Mouse (Mus musculus) megakaryocyte, embryonic 14.5 days (primary cell): ENCODE measurements around the gene Slc5a10. TPM values are rescaled to one million over a fixed set of nuclear protein-coding genes. Genes with fewer than 3 reads are reported as not detected.

Experiments used
- H3K27me3 ChIP-seq: replicated peaks from 2 replicates; pipeline ENCODE3; 2012; ENCODE audit warnings: inconsistent platforms
- H3K36me3 ChIP-seq: replicated peaks from 2 replicates; pipeline ENCODE3; 2012; ENCODE audit warnings: low read length, inconsistent platforms, mixed read lengths
- H3K4me1 ChIP-seq: 2 replicates; pipeline ENCODE4 v1.6.1; 2012; ENCODE audit warnings: inconsistent platforms
- H3K4me3 ChIP-seq: replicated peaks from 2 replicates; pipeline ENCODE3; 2012; ENCODE audit warnings: moderate library complexity, mild to moderate bottlenecking, inconsistent platforms
- H3K9me3 ChIP-seq: 2 replicates; pipeline ENCODE4 v1.6.1; 2012; ENCODE audit warnings: inconsistent platforms
- FLI1 ChIP-seq: IDR thresholded peaks from 2 replicates; pipeline ENCODE4 v1.6.1; 2012; ENCODE audit warnings: low read length, inconsistent platforms, mixed read lengths
- GATA1 ChIP-seq: IDR thresholded peaks from 3 replicates; pipeline ENCODE4 v1.6.1; 2012; ENCODE audit warnings: mixed read lengths, low read length, inconsistent platforms, borderline replicate concordance
- polyA plus RNA-seq: library from polyadenylated mRNA; stranded (reverse); fragments of >175 nt; gene quantifications from 2 replicates; pipeline ENCODE4 v1.2.3, GENCODE M21; 2012; ENCODE audit warnings: low replicate concordance; ENCODE audit not compliant: insufficient read depth

Gene Slc5a10
- polyA plus RNA-seq, 1 experiment = 0.12 TPM

DNA sequence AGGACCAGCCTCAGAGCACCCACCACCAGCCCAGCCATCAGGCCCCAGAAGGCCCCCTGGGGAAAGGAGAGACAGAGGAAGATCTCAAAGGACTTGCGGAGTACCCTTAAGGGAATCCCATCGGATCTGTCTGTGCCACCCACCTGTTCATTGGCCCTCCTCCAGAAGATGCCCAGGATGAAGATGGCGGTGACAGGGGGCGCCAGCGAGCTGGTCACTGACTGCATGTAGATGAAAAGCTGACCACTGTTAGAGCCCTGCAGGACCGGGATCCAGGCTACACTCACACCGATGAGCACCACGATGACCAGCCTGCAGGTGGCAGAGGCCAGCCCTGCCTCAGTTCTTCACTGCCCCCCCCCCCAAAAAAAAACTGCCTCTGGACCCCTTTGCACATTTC, 46.9 kb downstream of the Slc5a10 start:
- Histone ChIP-seq H3K4me1 (peaks cover 20% of the 10 kb centered on the region), H3K9me3 (no peaks in the 10 kb centered on the region), H3K27me3 (peaks cover 65% of the 10 kb centered on the region), H3K4me3 (no peak overlapping the region), H3K36me3 (peaks cover 42% of the 10 kb centered on the region)
- TF ChIP-seq FLI1 (no peak), GATA1 (no peak)

DNA sequence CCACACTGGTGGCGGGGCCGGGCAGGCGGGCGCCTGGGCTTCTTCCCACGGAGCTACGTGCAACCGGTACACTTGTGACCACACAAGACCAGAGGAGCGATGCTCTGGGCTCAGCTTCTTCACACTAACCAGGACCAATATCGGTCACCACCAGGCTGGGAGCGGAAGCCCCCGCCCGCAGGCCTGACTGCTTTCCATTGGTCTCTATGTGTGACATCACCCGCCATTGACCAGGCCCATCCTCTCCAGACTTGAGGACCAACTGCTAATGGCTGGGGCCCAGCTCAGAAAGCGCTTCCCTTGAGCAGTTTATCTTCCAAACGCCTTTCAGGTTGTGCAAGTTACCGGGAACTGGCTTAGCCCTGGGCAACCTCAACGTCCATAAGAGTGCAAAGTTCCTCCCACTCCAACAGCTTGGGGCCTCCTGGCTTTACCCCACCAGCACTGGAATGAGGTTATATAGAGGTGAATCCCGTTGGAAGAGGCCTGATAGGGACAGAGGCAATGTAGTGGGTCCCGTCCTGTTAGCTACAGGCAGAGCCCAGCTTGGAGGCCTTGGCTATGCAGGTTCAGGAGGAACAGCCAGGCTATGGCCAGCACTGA, 48.7 kb downstream of the Slc5a10 start:
- TF ChIP-seq FLI1 (no peak), GATA1 (no peak)
- Histone ChIP-seq H3K4me3 (no peak overlapping the region), H3K9me3 (no peaks in the 10 kb centered on the region), H3K36me3 (peaks cover 53% of the 10 kb centered on the region), H3K4me1 (peaks cover 17% of the 10 kb centered on the region), H3K27me3 (peaks cover 63% of the 10 kb centered on the region)

DNA sequence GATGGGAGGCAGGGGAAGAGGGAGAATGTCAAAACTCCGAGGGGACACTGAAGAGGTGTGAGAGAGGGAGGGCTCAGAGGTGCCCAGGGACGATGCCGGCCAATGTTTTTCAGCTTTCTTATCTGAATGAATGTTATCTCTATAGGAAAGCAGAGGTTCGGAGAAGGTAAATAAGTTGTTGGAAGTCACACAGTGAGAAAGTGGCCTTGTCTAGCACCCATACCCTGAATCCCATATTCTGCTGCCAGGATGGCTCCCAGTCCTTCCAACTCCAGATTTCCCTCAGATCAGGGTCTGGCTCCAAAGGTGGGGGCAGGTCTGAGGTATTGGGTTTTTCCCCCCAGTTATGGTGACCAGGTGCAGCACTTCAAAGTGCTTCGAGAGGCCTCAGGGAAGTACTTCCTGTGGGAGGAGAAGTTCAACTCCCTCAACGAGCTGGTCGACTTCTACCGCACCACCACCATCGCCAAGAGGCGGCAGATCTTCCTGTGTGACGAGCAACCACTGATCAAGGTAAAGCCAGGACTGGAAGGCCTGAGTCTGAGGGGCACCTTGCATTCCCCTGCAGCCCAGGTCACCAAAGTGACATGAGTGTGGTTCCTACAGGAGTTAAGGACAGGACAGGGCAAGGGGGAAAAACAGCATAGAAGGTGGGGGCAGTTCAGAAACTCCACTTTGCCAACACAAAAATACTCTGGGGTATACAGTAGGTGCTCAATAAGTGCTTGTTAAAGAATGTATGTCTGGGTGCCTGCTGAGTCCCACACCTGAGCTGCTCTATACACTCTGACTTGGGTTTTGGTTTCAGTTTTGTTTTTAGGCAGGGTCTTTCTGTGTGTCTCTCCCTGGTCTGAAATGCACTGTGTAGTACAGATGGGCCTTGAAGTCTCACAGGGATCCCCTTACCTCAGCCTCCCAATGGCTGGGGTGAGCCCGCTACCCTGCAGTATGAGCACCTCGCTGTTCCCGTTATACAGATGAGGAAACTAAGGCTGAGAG, 50.8 kb downstream of the Slc5a10 start:
- TF ChIP-seq GATA1 = no peak
- no peak for TF ChIP-seq FLI1
- H3K36me3 ChIP-seq = peaks cover 73% of the 10 kb centered on the region
- peaks cover 3% of the 10 kb centered on the region; the same call in 1 of the 2 replicates for H3K4me1 ChIP-seq
- no peaks in the 10 kb centered on the region for H3K9me3 ChIP-seq
- H3K27me3 ChIP-seq = peaks cover 49% of the 10 kb centered on the region
- H3K4me3 ChIP-seq = no peak overlapping the region

DNA sequence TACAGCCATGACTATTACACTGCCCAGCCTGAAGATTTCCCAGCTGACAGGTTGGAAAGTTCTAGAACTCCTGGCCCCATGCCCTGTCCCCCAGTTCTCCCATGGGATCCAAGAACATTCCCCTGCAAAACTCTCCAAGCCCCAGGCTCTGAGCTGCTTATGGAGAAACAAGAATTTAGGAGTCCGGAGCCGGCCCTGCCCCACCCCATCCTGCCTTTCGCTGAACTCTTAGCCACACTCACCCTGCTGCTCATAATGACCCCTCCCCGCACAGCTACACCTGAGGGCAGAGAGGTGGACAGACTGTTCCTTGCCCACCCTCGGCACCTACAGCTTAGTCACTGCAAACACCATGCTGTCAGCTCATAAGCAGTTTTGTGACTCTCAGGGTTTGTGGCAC, 52.8 kb downstream of the Slc5a10 start:
- Histone ChIP-seq H3K4me1 (no peaks in the 10 kb centered on the region), H3K27me3 (peaks cover 45% of the 10 kb centered on the region), H3K4me3 (no peak overlapping the region), H3K9me3 (no peaks in the 10 kb centered on the region), H3K36me3 (peaks cover 86% of the 10 kb centered on the region)
- TF ChIP-seq FLI1 (no peak), GATA1 (no peak)

DNA sequence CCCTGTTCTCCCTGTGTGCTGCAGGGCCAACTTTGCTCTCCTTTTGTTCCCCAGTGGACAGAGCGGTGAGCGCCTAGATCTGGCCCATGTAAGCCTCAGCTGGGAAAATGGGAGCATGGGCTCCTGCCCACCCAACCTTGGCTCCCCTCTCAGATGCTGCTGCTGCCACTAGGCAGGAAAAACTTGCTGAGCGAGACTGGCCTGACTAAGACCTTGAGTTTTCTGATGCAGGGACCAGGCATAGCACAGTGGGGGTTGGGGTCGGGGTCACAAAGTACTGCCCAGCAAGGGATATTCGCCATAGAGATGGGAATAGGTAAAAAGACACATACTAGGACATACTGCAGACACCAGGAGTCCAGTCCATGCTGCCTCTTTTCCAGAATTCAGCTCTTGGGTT, 53.4 kb downstream of the Slc5a10 start:
- Histone ChIP-seq H3K36me3 (peaks cover 89% of the 10 kb centered on the region), H3K4me3 (no peak overlapping the region), H3K9me3 (no peaks in the 10 kb centered on the region), H3K27me3 (peaks cover 45% of the 10 kb centered on the region), H3K4me1 (no peaks in the 10 kb centered on the region)
- TF ChIP-seq GATA1 = no peak
- TF ChIP-seq FLI1 = no peak

DNA sequence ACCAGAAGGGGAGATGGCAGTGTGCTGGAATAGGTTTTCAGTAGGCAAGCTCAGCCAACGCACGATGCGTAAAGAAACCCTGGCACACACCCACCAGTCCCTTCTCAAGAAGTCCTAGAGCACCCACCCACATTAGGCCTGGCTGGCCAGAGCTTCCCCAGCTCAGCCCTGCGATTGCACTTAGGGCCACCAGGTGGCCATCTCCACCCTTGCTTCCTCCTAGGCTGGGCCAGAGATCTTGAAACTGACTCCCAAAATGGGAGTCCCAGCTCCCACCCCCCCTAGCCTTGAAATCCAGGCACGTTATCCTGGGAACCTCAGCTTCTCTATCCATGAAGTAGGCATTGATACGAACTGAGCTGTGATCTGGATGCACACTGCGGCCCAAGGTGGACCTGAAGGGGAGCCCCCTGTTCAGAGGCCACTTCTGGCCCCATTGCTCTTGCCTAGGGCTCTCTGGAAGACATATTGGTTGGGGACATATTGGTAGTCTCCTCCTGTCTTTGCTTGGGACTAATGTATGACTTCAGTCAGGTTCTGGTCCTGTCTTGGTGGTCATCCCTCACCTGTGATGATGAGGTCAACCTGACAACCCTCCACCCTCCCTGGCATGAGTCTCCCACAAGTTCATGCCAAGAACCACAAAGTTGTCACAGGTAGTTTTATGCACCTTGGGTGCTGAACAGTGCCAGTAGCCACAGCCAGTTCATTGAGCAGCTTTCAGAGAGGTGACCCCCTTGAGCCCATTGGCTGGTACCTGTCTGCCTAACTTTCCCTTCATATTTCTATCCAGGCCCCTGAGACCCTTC, 54.4 kb downstream of the Slc5a10 start:
- H3K4me1 ChIP-seq = peaks cover under 1% of the 10 kb centered on the region; the same call in 1 of the 2 replicates
- no peak overlapping the region for H3K4me3 ChIP-seq
- peaks cover 44% of the 10 kb centered on the region for H3K27me3 ChIP-seq
- TF ChIP-seq FLI1 (no peak), GATA1 (no peak)
- peaks cover 90% of the 10 kb centered on the region for H3K36me3 ChIP-seq
- H3K9me3 ChIP-seq = no peaks in the 10 kb centered on the region

DNA sequence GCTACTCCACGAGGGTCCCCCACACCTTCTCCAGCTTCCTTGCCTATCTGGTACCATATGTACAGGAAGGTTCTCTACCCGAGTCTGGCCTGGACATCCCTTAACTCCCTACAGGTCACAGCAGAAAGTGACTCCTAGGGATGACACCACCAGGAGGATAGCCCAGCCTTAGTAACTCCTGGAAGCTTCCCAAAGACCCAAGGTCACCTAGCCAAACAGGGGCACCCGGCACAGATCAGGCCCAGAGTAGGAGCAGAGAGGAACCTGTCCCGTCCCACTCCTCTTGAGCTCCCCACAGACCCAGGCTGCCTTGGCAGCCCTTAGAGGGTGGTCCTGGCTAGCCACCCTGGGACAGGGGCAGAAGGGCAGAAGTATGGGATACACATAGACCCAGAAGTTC, 55.2 kb downstream of the Slc5a10 start:
- TF ChIP-seq FLI1 (no peak), GATA1 (no peak)
- Histone ChIP-seq H3K9me3 (no peaks in the 10 kb centered on the region), H3K4me3 (no peak overlapping the region), H3K36me3 (peaks cover 90% of the 10 kb centered on the region), H3K27me3 (peaks cover 49% of the 10 kb centered on the region), H3K4me1 (peaks cover 7% of the 10 kb centered on the region)

DNA sequence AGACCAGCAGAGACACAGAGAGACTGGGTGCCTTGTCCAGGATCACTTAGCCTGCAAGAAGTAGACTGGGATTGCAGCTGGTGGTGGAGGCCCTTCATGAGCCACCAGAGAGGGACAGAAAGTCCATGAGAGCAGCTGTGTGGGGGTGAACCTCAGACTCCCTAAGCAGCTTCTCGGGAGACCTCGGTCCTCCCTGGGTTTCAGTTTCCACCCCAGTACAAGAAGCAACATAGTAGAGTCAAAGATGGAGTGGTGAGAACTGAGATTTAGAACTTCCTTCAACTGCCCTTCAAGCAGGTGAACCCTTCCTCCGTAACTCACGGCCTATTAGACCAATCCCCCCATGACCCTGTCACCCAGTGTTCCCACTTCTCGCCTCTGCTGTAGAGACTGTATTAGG, 58.4 kb downstream of the Slc5a10 start:
- Histone ChIP-seq H3K9me3 (no peaks in the 10 kb centered on the region), H3K27me3 (peaks cover 44% of the 10 kb centered on the region), H3K4me1 (peaks cover 31% of the 10 kb centered on the region), H3K4me3 (no peak overlapping the region), H3K36me3 (peaks cover 74% of the 10 kb centered on the region)
- TF ChIP-seq FLI1 = no peak
- TF ChIP-seq GATA1 = no peak

DNA sequence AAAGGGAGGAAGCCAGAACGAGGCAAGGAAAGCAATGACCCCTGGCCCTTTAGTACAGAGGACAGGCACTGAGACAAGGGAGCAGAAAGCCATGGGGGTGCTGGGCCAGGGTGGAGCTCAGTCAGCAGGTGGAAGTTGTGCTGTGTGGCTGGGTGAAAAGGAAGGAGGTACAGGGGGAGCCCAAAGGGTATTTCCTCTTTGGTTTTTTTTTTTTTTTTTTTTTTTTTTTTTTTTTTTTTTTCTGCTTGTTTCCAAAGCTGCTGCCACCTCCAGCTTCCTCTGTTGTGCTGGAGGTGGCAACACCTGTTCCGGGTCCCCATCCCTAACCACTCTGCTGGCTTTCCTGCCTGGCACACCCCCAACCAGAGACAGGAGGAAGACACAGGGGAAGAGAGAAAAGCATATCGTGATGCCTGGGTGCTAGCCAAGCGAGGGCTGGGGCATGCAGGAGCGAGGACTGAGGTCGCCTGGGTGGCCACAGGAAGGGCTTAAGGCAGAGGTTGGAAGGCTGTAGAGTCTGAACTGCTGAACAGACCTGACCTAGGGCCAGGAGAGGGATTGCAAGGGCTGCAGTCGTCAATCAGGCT, 59.7 kb downstream of the Slc5a10 start:
- no peak for TF ChIP-seq GATA1
- no peak for TF ChIP-seq FLI1
- Histone ChIP-seq H3K4me3 (no peak overlapping the region), H3K36me3 (peaks cover 65% of the 10 kb centered on the region), H3K4me1 (peaks cover 40% of the 10 kb centered on the region), H3K27me3 (peaks cover 45% of the 10 kb centered on the region), H3K9me3 (no peaks in the 10 kb centered on the region)
